ENCODE assay signal across 8 mouse cellular contexts in the genomic region with DNA sequence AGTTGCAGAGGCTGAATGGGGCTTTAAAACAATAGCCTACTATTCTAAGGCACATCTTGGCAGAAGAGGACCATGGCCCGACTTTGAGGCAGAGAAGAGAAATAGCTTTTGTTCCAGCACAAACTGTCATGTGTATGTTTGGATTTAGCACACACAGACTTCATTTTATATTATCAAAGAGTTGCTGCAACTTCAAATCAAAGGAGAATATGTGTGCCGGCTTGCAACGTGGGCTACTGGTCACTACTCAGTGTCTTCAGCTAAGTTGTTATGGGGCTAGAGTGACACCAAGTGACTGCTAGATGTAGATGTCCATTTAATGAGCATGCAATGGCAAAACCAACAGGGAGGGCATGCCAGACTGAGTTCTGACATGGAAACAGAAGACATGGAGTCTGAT. TPM values are rescaled to one million over a fixed set of nuclear protein-coding genes. Genes with fewer than 3 reads are reported as not detected.
DNase-seq lines count a peak whose midpoint lies in the region; ATAC-seq lines count a peak whose summit lies in the region.

No protein-coding gene starts in this region.

- H3K36me3 ChIP-seq in heart, embryonic 10.5 days: no peaks in the 10 kb centered on the region
- H3K36me3 ChIP-seq in midbrain, embryonic 15.5 days (replicated peaks): no peaks in the 10 kb centered on the region
- H3K36me3 ChIP-seq in midbrain, embryonic 10.5 days: no peaks in the 10 kb centered on the region

- H3K4me1 ChIP-seq in heart, embryonic 10.5 days: no peaks in the 10 kb centered on the region
- no peaks in the 10 kb centered on the region for H3K4me1 ChIP-seq in midbrain, embryonic 15.5 days
- no peaks in the 10 kb centered on the region for H3K4me1 ChIP-seq in midbrain, embryonic 10.5 days

- no peak overlapping the region for H3K27ac ChIP-seq in heart, embryonic 10.5 days
- H3K27ac ChIP-seq in midbrain, embryonic 15.5 days: no peak overlapping the region
- H3K27ac ChIP-seq in midbrain, embryonic 10.5 days (replicated peaks): no peak overlapping the region

- H3K9me3 ChIP-seq in heart, embryonic 10.5 days: no peaks in the 10 kb centered on the region
- no peaks in the 10 kb centered on the region for H3K9me3 ChIP-seq in midbrain, embryonic 15.5 days
- no peaks in the 10 kb centered on the region for H3K9me3 ChIP-seq in midbrain, embryonic 10.5 days (replicated peaks)

- no peaks in the 10 kb centered on the region for H3K27me3 ChIP-seq in heart, embryonic 10.5 days (ENCODE audit: insufficient read depth, poor library complexity, severe bottlenecking)
- H3K27me3 ChIP-seq in midbrain, embryonic 15.5 days (replicated peaks): no peaks in the 10 kb centered on the region
- no peaks in the 10 kb centered on the region for H3K27me3 ChIP-seq in midbrain, embryonic 10.5 days (ENCODE audit: low read depth, poor library complexity, severe bottlenecking)

- 0 out of 2 replicates have a peak, but pooled peaks have one; percentile 48 for ATAC-seq in midbrain, embryonic 15.5 days (replicated peaks)

- H3K4me2 ChIP-seq in midbrain, embryonic 15.5 days: no peak overlapping the region

- H3K9ac ChIP-seq in midbrain, embryonic 15.5 days: no peak overlapping the region

- H3K4me3 ChIP-seq in heart, embryonic 10.5 days: no peak overlapping the region
- no peak overlapping the region for H3K4me3 ChIP-seq in midbrain, embryonic 15.5 days
- no peak overlapping the region for H3K4me3 ChIP-seq in midbrain, embryonic 10.5 days

- DNase-seq in heart, adult 8-10 months (ENCODE audit: low spot score): peak; percentile 19
- no peak for DNase-seq in heart, embryonic 10.5 days (ENCODE audit: low spot score)
- DNase-seq in midbrain, embryonic 10.5 days (ENCODE audit: low spot score): no peak
- DNase-seq in heart, postnatal 4 days: peak; percentile 28
- DNase-seq in testis, postnatal 10 days (ENCODE audit: low spot score): peak; percentile 31
- DNase-seq in urinary bladder, adult 18-20 months (ENCODE audit: low spot score in 2 of 2): no peak
- no peak for DNase-seq in spleen, adult 12 weeks (ENCODE audit: low spot score)

- WGBS in heart, embryonic 10.5 days: 52% methylated on average over 3 of the region's 3 CpGs
- 43% methylated on average over 3 of the region's 3 CpGs for WGBS in midbrain, embryonic 15.5 days
- WGBS in midbrain, embryonic 10.5 days: 63% methylated on average over 3 of the region's 3 CpGs

RNA-seq across cellular contexts. Expression of gene Ddias, which starts 46.1 kb away (rescaled TPM):
- under 1 TPM; 0.16 to 0.41 (median 0.33) TPM for total RNA-seq in heart, adult 8-10 months (2022)
- polyA plus RNA-seq in heart, embryonic 10.5 days (2016; fragmentation: Nextera tagmentation; extraction: Ambion mirVana): 13.8 and 17.3 TPM in 2 replicates
- polyA plus RNA-seq in midbrain, embryonic 15.5 days (2015; fragmentation: Nextera tagmentation; extraction: Ambion mirVana): 4.1 and 4.3 TPM in 2 replicates
- polyA plus RNA-seq in midbrain, embryonic 10.5 days (2016; fragmentation: Nextera tagmentation; extraction: Ambion mirVana): 21.7 and 26.3 TPM in 2 replicates
- 1 to 10 TPM; 6.6 to 8.5 TPM for total RNA-seq in heart, postnatal 4 days (2021)

RNA-seq across cellular contexts. Expression of gene Prcp, which starts 46.3 kb away (rescaled TPM):
- 10 to 100 TPM in 2 of 4 experiments, 1 to 10 TPM in 2; 6.4 to 11.4 (median 9.2) TPM for total RNA-seq in heart, adult 8-10 months (2022)
- polyA plus RNA-seq in heart, embryonic 10.5 days (2016; fragmentation: Nextera tagmentation; extraction: Ambion mirVana): 14.2 and 15.1 TPM in 2 replicates
- 20.2 and 20.5 TPM in 2 replicates for polyA plus RNA-seq in midbrain, embryonic 15.5 days (2015; fragmentation: Nextera tagmentation; extraction: Ambion mirVana)
- 20.0 and 20.7 TPM in 2 replicates for polyA plus RNA-seq in midbrain, embryonic 10.5 days (2016; fragmentation: Nextera tagmentation; extraction: Ambion mirVana)
- 10 to 100 TPM; 51.6 to 52.0 TPM for total RNA-seq in heart, postnatal 4 days (2021)

Comparison
In these comparisons a context has a peak if more than half of its experiments do, and no peak if none do; other contexts are left out.
1. DNase-seq: peak in heart, adult 8-10 months (single experiment), heart, postnatal 4 days (single experiment) and testis, postnatal 10 days (single experiment); none in heart, embryonic 10.5 days (single experiment), midbrain, embryonic 10.5 days (single experiment), urinary bladder, adult 18-20 months (0 of 2) and spleen, adult 12 weeks (single experiment).